Mouse (Mus musculus): ENCODE results near the gene Mterf2. TPM values are rescaled to one million over a fixed set of nuclear protein-coding genes. Genes with fewer than 3 reads are reported as not detected.

The Mterf2 gene
- total RNA-seq, 2 experiments from 2014 or later, result 9.9 to 14.3 TPM

DNA sequence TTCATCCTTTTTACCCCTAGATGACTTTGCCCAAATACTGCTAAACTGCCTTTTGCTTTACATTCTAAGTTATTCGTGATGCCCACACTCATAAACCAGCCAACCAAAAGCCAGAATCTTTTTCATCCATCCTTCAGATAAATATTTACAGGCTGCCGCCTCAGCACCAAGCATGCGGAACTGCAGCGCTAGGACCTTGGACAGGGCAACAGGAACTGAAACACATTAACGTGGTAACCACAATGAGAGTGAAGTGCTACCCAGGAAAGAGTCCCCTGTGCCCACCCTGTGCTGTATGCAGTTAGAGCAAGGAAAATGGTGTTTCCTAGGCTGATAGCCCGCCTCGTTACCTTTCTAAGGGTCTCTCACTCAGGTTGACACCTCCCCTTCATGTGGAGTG, 626 bp upstream of the Mterf2 start:
- peak overlapping the region; percentile 78 for H3K4me3 ChIP-seq
- no peak for DNase-seq
- TF ChIP-seq CTCF (IDR thresholded peaks at IDR 0.05), result no peak
- H3K27ac ChIP-seq, result peak overlapping the region; percentile 93
- intact Hi-C loops (cut with DNase I), result no loop called here

DNA sequence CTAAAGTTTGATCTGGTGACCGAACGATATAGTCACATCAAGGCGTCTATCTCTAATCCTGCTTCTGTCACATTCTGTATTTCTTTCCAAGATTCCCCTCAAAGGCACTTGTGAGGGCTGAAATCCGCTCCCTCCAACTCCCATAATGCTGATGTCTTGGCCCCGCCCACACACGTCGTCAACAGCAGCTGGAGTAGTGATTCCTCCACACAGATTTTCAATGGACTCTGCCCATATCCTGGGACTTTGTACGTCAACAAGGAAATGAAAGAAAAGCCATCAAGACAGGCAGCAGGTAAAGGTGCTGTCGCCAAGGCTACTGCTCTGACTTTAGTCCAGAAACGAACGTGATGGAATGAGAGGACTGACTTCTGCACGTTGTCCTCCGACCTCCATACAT, 2.6 kb downstream of the Mterf2 start:
- DNase-seq, result no peak
- Histone ChIP-seq H3K4me3 (no peak overlapping the region), H3K27ac (no peak overlapping the region)
- intact Hi-C loops (cut with DNase I), result no loop called here
- TF ChIP-seq CTCF (IDR thresholded peaks at IDR 0.05), result no peak

DNA sequence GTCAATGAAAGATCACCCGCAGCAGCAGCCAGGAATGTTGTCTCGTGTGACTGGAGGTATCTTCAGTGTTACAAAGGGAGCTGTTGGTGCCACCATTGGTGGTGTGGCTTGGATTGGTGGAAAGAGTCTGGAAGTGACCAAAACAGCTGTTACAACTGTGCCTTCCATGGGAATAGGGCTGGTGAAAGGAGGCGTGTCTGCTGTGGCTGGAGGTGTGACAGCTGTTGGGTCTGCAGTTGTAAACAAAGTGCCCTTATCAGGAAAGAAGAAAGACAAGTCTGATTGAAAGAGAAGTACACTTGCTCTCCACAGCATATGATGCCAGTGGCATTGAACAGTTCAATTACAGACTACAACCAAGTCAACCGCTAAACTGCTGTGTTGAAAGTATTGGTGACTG, 13.4 kb downstream of the Mterf2 start:
- intact Hi-C loops (cut with DNase I), result no loop called here
- DNase-seq, result no peak
- Histone ChIP-seq H3K27ac (no peak overlapping the region), H3K4me3 (no peak overlapping the region)
- TF ChIP-seq CTCF (IDR thresholded peaks at IDR 0.05), result no peak

DNA sequence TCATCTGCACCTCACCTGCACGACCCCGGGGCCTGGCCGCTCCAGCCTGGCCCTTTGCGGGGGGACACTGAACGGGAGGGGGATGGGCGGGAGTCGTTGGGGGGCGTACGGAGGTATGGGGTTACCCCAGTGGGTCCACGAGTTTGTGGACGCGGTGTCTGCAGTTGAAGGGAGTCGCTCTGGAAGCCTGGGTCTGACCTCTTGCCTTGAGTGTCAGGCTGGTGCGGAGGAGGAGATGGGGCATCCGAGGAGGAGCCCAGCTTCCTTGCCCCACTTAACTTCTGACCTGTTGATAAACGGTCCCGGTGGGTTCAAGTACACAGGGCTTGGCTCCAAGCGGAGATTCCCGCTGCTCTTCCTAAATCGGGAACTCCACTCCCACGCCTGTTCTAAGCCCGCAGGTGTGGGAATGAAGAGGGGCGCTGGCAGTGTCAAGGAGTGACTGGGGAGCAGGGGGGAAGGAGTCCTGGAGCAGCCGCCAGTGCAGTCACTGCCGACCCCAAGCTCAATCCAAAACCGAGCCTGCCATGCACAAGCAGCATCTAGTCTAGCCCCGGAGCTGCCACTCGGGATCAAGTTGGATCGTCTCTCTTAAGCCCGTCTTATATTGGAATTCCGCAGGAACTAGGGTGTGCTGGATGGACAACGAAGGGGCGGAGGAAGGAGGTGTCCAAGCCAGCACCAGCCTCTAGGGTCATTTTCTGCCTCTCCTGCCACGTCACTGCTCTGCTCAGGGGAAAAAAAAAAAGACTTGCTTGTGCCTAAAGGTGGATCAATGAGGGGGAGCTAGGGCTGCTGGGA, 24.5 kb downstream of the Mterf2 start:
- Histone ChIP-seq H3K4me3 (peak overlapping the region; percentile 100), H3K27ac (peak overlapping the region; percentile 92)
- intact Hi-C loops (cut with DNase I), result loop anchor here (5.0 kb wide), 3 partner anchors 84 to 186 kb away; partner anchors contain the start of genes Cry1 and Ric8b
- peak; percentile 36 for DNase-seq
- TF ChIP-seq CTCF (IDR thresholded peaks at IDR 0.05), result no peak

DNA sequence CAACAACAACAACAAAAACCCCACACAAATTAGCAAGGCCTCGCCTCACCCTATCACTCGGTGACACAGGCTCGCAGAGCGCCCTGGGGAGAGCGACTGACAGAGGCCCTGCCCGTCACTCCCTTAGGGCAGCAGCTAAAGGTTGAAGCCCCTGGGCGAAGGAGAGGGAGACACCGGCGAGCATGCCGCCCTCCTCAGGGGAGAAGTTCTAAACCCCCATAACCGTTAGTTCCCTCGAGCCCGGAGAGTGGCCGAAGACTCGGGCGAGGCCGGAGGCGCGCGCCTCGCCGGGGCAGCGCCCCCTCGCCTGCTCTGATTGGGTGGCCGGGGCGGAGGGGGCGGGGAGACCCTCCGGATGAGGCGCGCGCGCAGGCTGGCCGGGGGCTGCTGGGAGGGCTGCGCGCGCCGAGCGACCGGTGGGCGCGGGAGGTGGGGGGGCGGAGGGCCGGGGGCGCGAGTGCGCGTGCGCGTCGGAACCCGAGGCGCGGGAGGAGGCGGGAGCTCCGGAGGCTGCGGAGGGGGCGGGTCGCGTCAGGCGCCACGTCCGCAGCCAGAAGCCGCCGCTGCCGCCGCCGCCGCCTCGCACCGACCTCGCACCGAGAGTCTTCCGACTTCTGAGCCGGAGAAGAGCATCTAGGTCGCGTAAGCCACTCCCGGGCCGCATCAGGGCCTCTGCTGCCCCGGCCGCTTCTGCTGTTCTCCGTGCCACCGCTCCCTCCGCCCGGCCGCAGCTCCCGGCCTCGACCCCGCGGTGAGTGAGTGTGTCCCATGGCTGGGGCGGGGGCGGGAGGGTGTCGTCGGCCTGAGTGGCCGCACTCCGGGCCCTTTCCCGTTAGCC, 25.4 kb downstream of the Mterf2 start, which contains the start of the genes Fhl4 and Tmem263:
Fhl4 (minus strand) TSS at position 249 of the 838 bp plus-strand sequence.
Tmem263 (plus strand) TSS at position 381 of the 838 bp plus-strand sequence.
- Histone ChIP-seq H3K27ac (peak within 1 kb of the TSS; percentile 92), H3K4me3 (peak within 1 kb of the TSS; percentile 100)
- peak; percentile 8; the same call in 1 of the 2 replicates for TF ChIP-seq CTCF (IDR thresholded peaks at IDR 0.05)
- peak; percentile 93 for DNase-seq
- intact Hi-C loops (cut with DNase I), result loop anchor here (5.0 kb wide), 3 partner anchors 85 to 185 kb away; partner anchors contain the start of genes Cry1 and Ric8b

DNA sequence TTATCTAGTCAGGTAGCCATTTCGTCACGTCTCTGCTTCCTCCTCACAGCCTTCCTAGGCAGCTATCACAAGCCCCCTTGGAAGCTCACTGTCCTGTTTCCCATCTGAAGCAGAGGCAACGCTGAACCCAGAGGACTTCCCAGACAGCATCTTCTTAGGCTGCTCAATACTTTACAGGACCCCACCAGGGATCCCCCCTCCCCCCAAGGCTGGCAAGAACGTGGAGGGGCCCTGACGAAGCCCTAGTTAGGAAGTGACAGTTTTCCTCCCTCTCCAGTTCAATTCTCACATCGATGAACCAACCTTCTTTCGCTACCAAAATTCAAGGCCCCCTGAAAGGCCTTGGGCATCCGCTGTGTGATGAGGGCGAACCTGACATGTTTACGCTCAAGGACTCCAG, 26.0 kb downstream of the Mterf2 start:
- intact Hi-C loops (cut with DNase I), result loop anchor here (5.0 kb wide), 3 partner anchors 85 to 185 kb away; partner anchors contain the start of genes Cry1 and Ric8b
- TF ChIP-seq CTCF (IDR thresholded peaks at IDR 0.05), result no peak
- Histone ChIP-seq H3K27ac (peak overlapping the region; percentile 92), H3K4me3 (peak overlapping the region; percentile 100)
- DNase-seq, result peak; percentile 25

DNA sequence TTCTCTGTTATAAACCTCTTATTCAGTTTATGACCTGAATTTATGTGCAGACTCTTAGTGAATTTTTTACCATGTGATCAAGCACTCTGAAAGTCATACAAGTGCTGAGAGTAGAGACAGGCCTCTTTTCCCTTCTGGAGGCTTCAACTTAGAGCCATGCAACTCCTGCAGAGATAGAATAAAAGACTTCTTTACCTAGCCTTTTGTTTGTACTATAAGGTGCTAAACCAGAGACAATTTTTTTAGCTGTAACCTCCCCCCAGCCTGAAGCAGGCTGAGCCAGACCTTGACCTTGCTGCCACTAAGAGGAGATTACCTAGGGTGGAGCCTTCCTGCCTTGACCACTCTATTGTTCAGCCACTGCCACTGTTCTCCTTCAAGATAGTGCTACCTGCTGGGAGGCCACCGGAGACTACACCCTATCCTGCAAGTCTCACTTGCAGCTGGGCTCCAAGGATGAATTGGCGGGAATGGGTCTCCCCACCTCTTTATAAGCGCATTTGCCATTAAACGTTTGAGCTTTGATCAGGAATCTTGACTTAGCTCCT, 56.1 kb downstream of the Mterf2 start:
- no peak for TF ChIP-seq CTCF (IDR thresholded peaks at IDR 0.05)
- H3K4me3 ChIP-seq, result no peak overlapping the region
- no peak for DNase-seq
- no peak overlapping the region for H3K27ac ChIP-seq
- intact Hi-C loops (cut with DNase I), result no loop called here

Other genes starting within 250 kb of the Mterf2 start
- gene Ric8b, start 210.4 kb downstream of the Mterf2 start, total RNA-seq (2021), result 10 to 100 TPM; 35.5 to 54.4 TPM
- gene Fhl4, start 25.5 kb downstream of the Mterf2 start, total RNA-seq (2021), result under 1 TPM; 0.13 to 0.17 TPM
- gene Tmem263, start 25.4 kb downstream of the Mterf2 start, total RNA-seq (2021), result 10 to 100 TPM in 1 of 2 experiments, 1 to 10 TPM in 1; 7.6 to 13.3 TPM
- gene Cry1, start 57.0 kb upstream of the Mterf2 start, total RNA-seq (2021), result 10 to 100 TPM in 1 of 2 experiments, 1 to 10 TPM in 1; 9.1 to 15.5 TPM